Mouse (Mus musculus) stomach, adult 2 months (tissue): ENCODE measurements around the gene Lamtor4. TPM values are rescaled to one million over a fixed set of nuclear protein-coding genes. Genes with fewer than 3 reads are reported as not detected.

Source experiments
- polyA plus RNA-seq: library from polyadenylated mRNA; depleted of rRNA; stranded (reverse); fragments of >200 nt; gene quantifications from 2 replicates; pipeline ENCODE4 v1.2.3, GENCODE M21; 2012; rRNA removed

Lamtor4 gene
- polyA plus RNA-seq = 86.0 and 110 TPM in 2 replicates

DNA sequence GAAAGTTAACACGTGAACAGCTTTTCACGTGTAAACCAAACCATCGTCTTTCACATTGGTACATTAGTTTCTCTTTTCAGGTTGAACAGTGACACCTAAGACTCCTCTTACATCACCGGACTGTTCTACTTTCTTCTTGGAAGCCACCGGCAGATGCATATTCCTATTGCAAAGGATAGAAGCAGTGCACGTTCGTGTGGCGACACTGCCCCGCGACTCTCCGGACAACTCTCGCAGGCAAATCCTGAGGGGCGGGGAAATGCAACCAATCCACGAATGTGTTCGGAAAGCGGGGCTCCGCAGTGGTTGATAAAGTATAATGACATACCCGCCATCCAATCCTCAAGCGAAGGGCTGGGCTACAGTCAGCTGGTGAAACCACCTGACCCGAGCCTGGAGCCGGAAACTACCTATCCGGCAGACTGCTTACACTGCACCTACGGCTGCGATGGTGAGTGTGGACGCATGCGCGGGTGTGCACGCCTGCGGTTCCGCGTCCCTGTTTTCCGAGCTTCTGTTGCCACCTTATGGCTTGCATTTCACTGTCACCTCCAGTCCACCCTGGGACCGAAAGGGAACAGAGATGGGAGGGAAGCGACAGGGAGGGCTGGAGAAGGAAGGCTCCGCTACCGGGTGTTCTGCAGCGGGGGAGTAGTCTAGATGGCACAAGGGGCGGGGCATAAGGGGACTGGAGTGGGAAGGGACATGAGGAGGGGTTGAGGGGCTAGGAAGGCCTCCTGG lies at the start of gene Lamtor4:
Lamtor4 (plus strand) TSS at position 130 of the 741 bp plus-strand sequence.

DNA sequence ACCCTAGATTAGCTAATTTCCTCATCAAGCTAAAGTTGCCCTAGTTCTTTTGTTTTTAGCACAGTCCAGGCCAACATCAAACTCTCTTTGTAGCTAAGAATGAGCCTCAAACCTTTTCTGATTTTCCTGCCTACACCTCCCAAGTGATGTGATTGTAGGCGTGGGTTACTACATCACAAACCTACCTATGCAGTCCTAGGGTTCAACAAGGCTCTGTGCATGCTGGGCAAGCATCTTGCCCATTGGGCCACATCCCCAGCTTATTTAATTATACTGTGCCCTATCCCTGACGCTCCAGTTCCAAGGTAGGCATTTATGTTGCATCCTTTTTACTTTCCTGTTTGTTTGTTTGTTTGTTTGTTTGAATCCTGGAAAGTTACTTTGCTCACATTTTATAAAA lies 29.6 kb upstream of the Lamtor4 start, which contains the start of gene Nxpe5:
Nxpe5 (plus strand) TSS at position 199 of the 400 bp plus-strand sequence.

DNA sequence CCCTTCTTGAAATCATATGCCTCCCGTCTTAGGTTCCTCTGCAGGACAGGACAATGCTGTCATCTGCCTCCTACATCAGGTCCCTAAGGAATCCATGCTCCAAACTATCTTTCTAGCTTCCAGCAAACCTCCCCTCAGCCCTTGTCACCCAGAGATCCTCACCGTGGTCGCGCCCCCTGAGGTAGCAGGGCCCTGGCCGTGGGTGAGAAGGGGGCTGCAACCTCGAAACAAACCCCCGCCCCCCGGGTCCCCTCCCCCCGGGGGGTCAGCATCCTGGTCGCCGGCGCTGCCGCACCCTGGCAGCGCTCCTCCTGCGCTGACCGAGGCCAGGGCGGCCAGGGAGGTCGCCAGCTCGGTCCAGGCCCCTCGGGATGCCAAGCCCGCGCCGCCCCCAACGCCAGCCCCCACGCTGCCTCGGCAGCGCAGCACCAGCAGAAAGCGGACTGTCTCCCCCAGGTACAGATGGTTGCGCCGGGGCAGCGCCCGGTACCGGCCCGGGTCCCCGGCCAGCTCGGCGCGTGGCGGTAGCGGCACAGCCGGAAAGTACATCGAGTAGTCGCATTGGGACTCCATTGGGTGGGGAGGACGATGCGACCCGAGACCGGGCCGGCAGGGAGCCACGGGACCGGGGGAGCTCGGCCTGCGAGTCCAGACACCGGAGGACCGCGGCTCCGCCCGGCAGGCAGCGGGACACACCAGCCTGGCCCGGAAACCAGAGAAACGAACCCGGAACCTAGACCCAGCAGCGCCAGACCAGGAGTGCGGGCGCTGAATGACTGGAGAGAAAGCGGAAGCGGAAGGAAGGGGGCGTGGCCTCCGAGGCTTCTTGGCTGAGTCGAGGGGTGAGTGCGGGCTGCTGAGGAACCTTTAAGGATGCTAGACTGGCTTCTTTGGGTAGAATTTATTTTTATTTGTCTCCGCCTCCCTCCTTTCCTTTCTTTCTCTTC lies 8.3 kb downstream of the Lamtor4 start, which contains the start of gene BC037034:
BC037034 (minus strand) TSS at position 774 of the 947 bp plus-strand sequence.

DNA sequence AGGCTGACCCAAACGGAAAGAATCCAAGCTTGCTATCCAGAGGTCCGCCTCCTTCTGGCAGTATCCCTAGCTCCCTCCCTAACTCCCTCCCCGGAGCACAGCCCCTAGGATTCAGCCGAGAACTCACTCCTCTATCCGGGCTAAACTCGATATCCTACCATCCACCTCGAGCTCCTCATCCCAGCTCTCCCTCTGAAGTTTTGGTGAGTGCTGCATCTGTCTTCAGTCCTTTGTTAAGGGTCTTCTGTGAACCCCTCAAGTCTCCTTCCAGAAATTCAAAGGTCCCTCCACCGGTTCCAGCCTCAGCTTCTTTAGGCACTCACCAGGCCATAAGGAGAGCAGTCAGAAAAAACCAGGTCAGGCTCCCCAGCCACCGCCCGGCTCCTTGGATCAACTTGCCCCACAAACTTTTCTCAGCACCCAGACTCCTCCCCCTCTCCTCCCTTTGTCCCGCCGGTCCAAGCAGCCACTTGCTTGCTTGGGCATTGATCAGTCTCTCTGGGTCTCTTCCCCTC lies 17.2 kb downstream of the Lamtor4 start, which contains the start of gene Gal3st4:
Gal3st4 (minus strand) TSS at position 432 of the 515 bp plus-strand sequence.

DNA sequence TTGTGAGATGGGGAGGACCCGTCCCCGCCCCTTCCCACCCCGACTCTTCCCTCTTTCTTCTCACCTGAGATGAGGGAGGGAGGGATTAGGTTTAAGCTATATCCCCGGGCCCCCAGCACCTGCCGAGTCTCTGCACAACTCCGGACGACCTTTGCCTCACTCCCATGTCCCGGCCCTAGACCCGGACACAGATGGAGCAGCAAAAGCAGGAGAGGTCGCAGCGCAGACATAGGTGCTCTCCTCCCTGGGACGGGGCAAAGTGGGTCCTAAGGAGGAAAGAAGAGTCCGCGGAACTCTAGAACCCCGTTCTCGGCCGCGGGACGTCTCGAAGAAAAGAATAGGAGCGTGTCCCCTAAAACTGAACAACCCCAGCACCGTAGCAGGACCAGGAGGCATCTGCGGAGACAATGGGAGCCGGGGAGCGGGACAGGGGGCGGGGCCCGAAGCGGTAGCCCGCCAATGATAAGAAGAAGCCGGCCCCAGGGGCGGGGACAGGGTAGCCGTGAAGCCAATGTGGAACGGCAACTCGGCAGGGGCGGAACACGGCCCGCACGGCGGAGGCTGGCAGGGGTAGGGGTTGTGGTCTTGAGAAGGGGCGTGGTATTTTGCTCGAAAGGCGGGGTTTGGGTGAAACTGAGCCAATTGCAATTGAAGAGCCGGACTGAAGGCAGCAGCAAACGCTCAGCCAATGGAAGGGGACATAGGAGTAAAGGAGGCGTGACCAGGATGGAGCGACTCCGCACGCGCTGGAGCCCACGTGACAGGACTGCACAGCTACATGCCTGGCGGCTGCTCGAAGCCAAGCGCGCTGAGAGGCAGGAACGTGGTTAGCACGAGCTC lies 24.5 kb downstream of the Lamtor4 start, which contains the start of the genes Gm43720, Gpc2 and Stag3:
Gm43720 (minus strand) TSS at position 374 of the 840 bp plus-strand sequence.
Gpc2 (minus strand) TSS at position 421 of the 840 bp plus-strand sequence.
Stag3 (plus strand) TSS at position 656 of the 840 bp plus-strand sequence.

Other genes starting within 250 kb of the Lamtor4 start
- not detected in 2 replicates for gene Smok3a, start 234.2 kb upstream of the Lamtor4 start, polyA plus RNA-seq
- gene Smok3b, start 234.1 kb upstream of the Lamtor4 start, polyA plus RNA-seq = not detected in 2 replicates
- not detected in 2 replicates for gene Smok3c, start 202.3 kb upstream of the Lamtor4 start, polyA plus RNA-seq
- 0.51 and 0.96 TPM in 2 replicates for gene Zkscan1, start 170.4 kb upstream of the Lamtor4 start, polyA plus RNA-seq
- 1.8 and 2.3 TPM in 2 replicates for gene Zscan21, start 138.6 kb upstream of the Lamtor4 start, polyA plus RNA-seq
- 0.71 and 4.4 TPM in 2 replicates for gene Zfp113, start 99.7 kb upstream of the Lamtor4 start, polyA plus RNA-seq
- gene Cops6, start 94.4 kb upstream of the Lamtor4 start, polyA plus RNA-seq = 27.9 and 34.4 TPM in 2 replicates
- 14.2 and 21.4 TPM in 2 replicates for gene Ap4m1, start 83.5 kb upstream of the Lamtor4 start, polyA plus RNA-seq
- 11.0 and 11.9 TPM in 2 replicates for gene Mcm7, start 83.1 kb upstream of the Lamtor4 start, polyA plus RNA-seq
- 25.5 and 27.1 TPM in 2 replicates for gene Taf6, start 68.0 kb upstream of the Lamtor4 start, polyA plus RNA-seq
- gene Cnpy4, start 68.0 kb upstream of the Lamtor4 start, polyA plus RNA-seq = 0.42 and 0.67 TPM in 2 replicates
- gene Mblac1, start 61.2 kb upstream of the Lamtor4 start, polyA plus RNA-seq = 1.9 and 4.5 TPM in 2 replicates
- gene Nxpe5, start 29.6 kb upstream of the Lamtor4 start, polyA plus RNA-seq = 0.24 and 0.51 TPM in 2 replicates
- gene BC037034, start 8.6 kb downstream of the Lamtor4 start, polyA plus RNA-seq = 38.2 and 49.6 TPM in 2 replicates
- gene Gal3st4, start 17.4 kb downstream of the Lamtor4 start, polyA plus RNA-seq = 1.8 and 2.4 TPM in 2 replicates
- not detected in 2 replicates for gene Gm43720, start 24.5 kb downstream of the Lamtor4 start, polyA plus RNA-seq
- gene Gpc2, start 24.5 kb downstream of the Lamtor4 start, polyA plus RNA-seq = 1.7 and 2.6 TPM in 2 replicates
- gene Stag3, start 24.8 kb downstream of the Lamtor4 start, polyA plus RNA-seq = 0.04 and 0.19 TPM in 2 replicates
- 0.09 TPM in 1 of 2 replicates, not detected in the other for gene Pvrig, start 86.5 kb downstream of the Lamtor4 start, polyA plus RNA-seq
- 0.25 and 0.54 TPM in 2 replicates for gene Zfp157, start 186.0 kb downstream of the Lamtor4 start, polyA plus RNA-seq